Mouse (Mus musculus) heart, adult 2 months (tissue): Measurements from ENCODE around the gene Slc25a36.

ENCODE experiments used
- CTCF ChIP-seq: fragments of 200-600 bp; IDR thresholded peaks from 2 replicates; pipeline ENCODE4 v1.8.1; 2022; ENCODE audit warnings: antibody characterized with exemption, mild to moderate bottlenecking, moderate library complexity
- POLR2A ChIP-seq: fragments of 200-500 bp; IDR thresholded peaks from 2 replicates; pipeline ENCODE4 v1.6.1; 2011; ENCODE audit warnings: mild to moderate bottlenecking, low read depth, low read length, control low read depth; ENCODE audit not compliant: insufficient read depth

GRCm38 (mm10) chr9:97065216-97065615 is 45.7 kb downstream of the Slc25a36 start:
- no peak for TF ChIP-seq CTCF
- no peak for TF ChIP-seq POLR2A
